ENCODE assay signal across 1 mouse cellular context in genomic region chr11:54292163-54292562, GRCm38 (mm10).
TF ChIP-seq lines count a peak whose summit lies in the region.

No protein-coding gene starts in this region.

TF ChIP-seq in MEL, 35 proteins besides CTCF, POLR2A, EP300 and RAD21 (continued from another document):
- TF ChIP-seq MEF2A (IDR thresholded peaks at IDR 0.05; ENCODE audit: extremely low read depth, insufficient replicate concordance, low read depth, low read length, poor library complexity, severe bottlenecking) (peak; percentile 86; the same call in 1 of the 2 replicates), TAL1 (IDR thresholded peaks at IDR 0.05; ENCODE audit: low read length) (peak; percentile 85), MAZ (IDR thresholded peaks at IDR 0.05; ENCODE audit: low read depth, low read length) (no peak), MYC (IDR thresholded peaks at IDR 0.05; ENCODE audit: low read depth, low read length) (peak; percentile 97), RCOR1 (IDR thresholded peaks at IDR 0.05; ENCODE audit: low read depth, low read length) (peak; percentile 89), SMC3 (IDR thresholded peaks at IDR 0.05; ENCODE audit: low read depth, low read length) (0 out of 2 replicates have a peak, but pooled peaks have one; percentile 9), SIN3A (IDR thresholded peaks at IDR 0.05; ENCODE audit: low read length) (peak; percentile 80), TCF12 (IDR thresholded peaks at IDR 0.05; ENCODE audit: low read depth, low read length) (peak; percentile 99), POLR2AphosphoS5 (IDR thresholded peaks at IDR 0.05; ENCODE audit: borderline replicate concordance, low read depth, low read length) (no peak), UBTF (IDR thresholded peaks at IDR 0.05; ENCODE audit: borderline replicate concordance, insufficient read depth, low read depth, low read length) (no peak), KAT2A (conservative IDR thresholded peaks at IDR 0.05; ENCODE audit: low read depth, low read length) (no peak), ZKSCAN1 (IDR thresholded peaks at IDR 0.05; ENCODE audit: low read depth, low read length) (no peak), ZMIZ1 (IDR thresholded peaks at IDR 0.05; ENCODE audit: low read depth, low read length) (no peak), BHLHE40 (IDR thresholded peaks at IDR 0.05; ENCODE audit: borderline replicate concordance, low read depth, low read length) (no peak; the same call in 1 of the 2 replicates), GABPA (IDR thresholded peaks at IDR 0.05; ENCODE audit: low read depth, low read length) (no peak), MAX (IDR thresholded peaks at IDR 0.05; ENCODE audit: low read length) (peak; percentile 71), NRF1 (IDR thresholded peaks at IDR 0.05; ENCODE audit: insufficient read depth, low read depth, low read length, poor library complexity, severe bottlenecking) (no peak), MYB (IDR thresholded peaks at IDR 0.05; ENCODE audit: low read depth, low read length) (peak; percentile 91), CHD1 (IDR thresholded peaks at IDR 0.05; ENCODE audit: low read depth, low read length) (no peak), E2F4 (IDR thresholded peaks at IDR 0.05; ENCODE audit: borderline replicate concordance, low read depth, low read length) (no peak), TBP (IDR thresholded peaks at IDR 0.05; ENCODE audit: low read depth, low read length) (0 out of 2 replicates have a peak, but pooled peaks have one; percentile 20), POLR2AphosphoS2 (IDR thresholded peaks at IDR 0.05; ENCODE audit: low read length) (no peak), GATA1 (IDR thresholded peaks at IDR 0.05; ENCODE audit: low read depth, low read length) (peak; percentile 99), MXI1 (IDR thresholded peaks at IDR 0.05; ENCODE audit: low read depth, low read length) (peak; percentile 69; the same call in 1 of the 2 replicates), NELFE (IDR thresholded peaks at IDR 0.05; ENCODE audit: low read depth, low read length) (no peak)
